Mouse (Mus musculus): ENCODE results near the gene H3f3b. TPM values are rescaled to one million over a fixed set of nuclear protein-coding genes. Genes with fewer than 3 reads are reported as not detected.

H3f3b gene
- polyA plus RNA-seq (2015; fragmentation: Nextera tagmentation; extraction: Ambion mirVana) = 2,051 and 2,173 TPM in 2 replicates

DNA sequence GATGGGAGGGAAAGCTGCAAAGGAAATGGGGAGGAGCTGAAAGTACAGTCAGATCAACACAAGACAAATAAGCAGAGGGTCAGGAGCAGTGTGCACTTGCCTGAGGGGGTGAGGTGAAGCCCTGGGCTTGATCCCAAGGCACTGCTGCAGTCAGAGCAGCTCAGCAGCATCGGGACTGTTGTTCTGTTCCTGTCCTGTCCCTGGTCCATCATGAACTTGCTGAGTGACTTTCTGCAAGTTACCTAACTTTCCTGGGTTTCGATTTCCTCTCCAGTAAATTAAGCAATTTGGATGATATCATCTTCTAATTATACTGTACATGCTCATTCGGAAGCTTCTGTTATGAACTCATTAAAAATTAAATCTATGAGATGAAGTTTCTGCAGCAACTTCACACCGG lies at the start of gene H3f3b:
TSS of gene H3f3b (minus strand) at position 207 of the 400 bp plus-strand sequence.
- WGBS = 84% methylated on average over 4 of the region's 4 CpGs
- Histone ChIP-seq H3K27ac (ENCODE audit: low read length) (no peak within 1 kb of the TSS), H3K9ac (ENCODE audit: low read depth, low read length) (no peak within 1 kb of the TSS), H3K27me3 (ENCODE audit: control insufficient read depth, insufficient read depth, low read depth, low read length) (no peaks in the 10 kb centered on the region), H3K36me3 (ENCODE audit: control insufficient read depth, insufficient read depth, low read length) (no peaks in the 10 kb centered on the region), H3K4me1 (ENCODE audit: control insufficient read depth, insufficient read depth, low read length) (peaks cover 14% of the 10 kb centered on the region), H3K9me3 (replicated peaks; ENCODE audit: control insufficient read depth, low read length, poor library complexity, severe bottlenecking) (no peaks in the 10 kb centered on the region), H3K4me2 (ENCODE audit: low read length) (no peak within 1 kb of the TSS), H3K4me3 (ENCODE audit: low read depth, low read length) (no peak within 1 kb of the TSS)
- ATAC-seq = no peak

GRCm38 (mm10) chr11:116076836-116077235 lies 49.1 kb upstream of the H3f3b start:
- peaks cover 9% of the 10 kb centered on the region; the same call in 1 of the 2 replicates for H3K36me3 ChIP-seq (ENCODE audit: control insufficient read depth, insufficient read depth, low read length)
- no peak overlapping the region for H3K4me2 ChIP-seq (ENCODE audit: low read length)
- WGBS = 91% methylated on average over 7 of the region's 7 CpGs
- no peaks in the 10 kb centered on the region for H3K27me3 ChIP-seq (ENCODE audit: control insufficient read depth, insufficient read depth, low read depth, low read length)
- no peak overlapping the region for H3K4me3 ChIP-seq (ENCODE audit: low read depth, low read length)
- H3K27ac ChIP-seq (ENCODE audit: low read length) = no peak overlapping the region
- no peak for ATAC-seq
- no peaks in the 10 kb centered on the region for H3K4me1 ChIP-seq (ENCODE audit: control insufficient read depth, insufficient read depth, low read length)
- H3K9ac ChIP-seq (ENCODE audit: low read depth, low read length) = no peak overlapping the region
- no peaks in the 10 kb centered on the region for H3K9me3 ChIP-seq (replicated peaks; ENCODE audit: control insufficient read depth, low read length, poor library complexity, severe bottlenecking)

DNA sequence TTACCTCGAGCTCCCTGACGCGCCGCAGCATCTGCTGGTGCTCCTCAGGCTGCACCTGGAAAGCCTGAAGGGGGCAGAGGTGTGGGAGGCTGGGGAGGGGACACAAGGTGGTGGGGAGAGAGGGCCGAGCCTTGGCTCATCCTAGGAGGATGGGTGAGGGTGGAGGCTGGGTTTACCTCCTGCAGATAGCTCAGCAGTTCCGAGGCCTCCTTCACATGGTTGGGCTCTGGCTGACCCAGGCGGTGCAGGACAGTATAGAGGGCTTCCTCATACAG lies 48.4 kb upstream of the H3f3b start:
- Histone ChIP-seq H3K9ac (ENCODE audit: low read depth, low read length) (no peak overlapping the region), H3K27ac (ENCODE audit: low read length) (no peak overlapping the region), H3K4me1 (ENCODE audit: control insufficient read depth, insufficient read depth, low read length) (no peaks in the 10 kb centered on the region), H3K27me3 (ENCODE audit: control insufficient read depth, insufficient read depth, low read depth, low read length) (no peaks in the 10 kb centered on the region), H3K4me3 (ENCODE audit: low read depth, low read length) (no peak overlapping the region), H3K36me3 (ENCODE audit: control insufficient read depth, insufficient read depth, low read length) (peaks cover 9% of the 10 kb centered on the region; the same call in 1 of the 2 replicates), H3K9me3 (replicated peaks; ENCODE audit: control insufficient read depth, low read length, poor library complexity, severe bottlenecking) (no peaks in the 10 kb centered on the region), H3K4me2 (ENCODE audit: low read length) (no peak overlapping the region)
- no peak for ATAC-seq
- WGBS = 62% methylated on average over 7 of the region's 7 CpGs

- WGBS = 63% methylated on average over 20 of the region's 20 CpGs
- no peak overlapping the region for H3K9ac ChIP-seq (ENCODE audit: low read depth, low read length)
- no peaks in the 10 kb centered on the region for H3K4me1 ChIP-seq (ENCODE audit: control insufficient read depth, insufficient read depth, low read length)
- peaks cover 7% of the 10 kb centered on the region; the same call in 1 of the 2 replicates for H3K36me3 ChIP-seq (ENCODE audit: control insufficient read depth, insufficient read depth, low read length)
- H3K4me3 ChIP-seq (ENCODE audit: low read depth, low read length) = no peak overlapping the region
- H3K4me2 ChIP-seq (ENCODE audit: low read length) = no peak overlapping the region
- no peak overlapping the region for H3K27ac ChIP-seq (ENCODE audit: low read length)
- no peaks in the 10 kb centered on the region for H3K27me3 ChIP-seq (ENCODE audit: control insufficient read depth, insufficient read depth, low read depth, low read length)
- ATAC-seq = no peak
- H3K9me3 ChIP-seq (replicated peaks; ENCODE audit: control insufficient read depth, low read length, poor library complexity, severe bottlenecking) = no peaks in the 10 kb centered on the region
These were observed 47.9 kb upstream of the H3f3b start for GRCm38 (mm10) chr11:116075539-116076265.

- Histone ChIP-seq H3K27ac (ENCODE audit: low read length) (no peak overlapping the region), H3K4me1 (ENCODE audit: control insufficient read depth, insufficient read depth, low read length) (no peaks in the 10 kb centered on the region), H3K4me3 (ENCODE audit: low read depth, low read length) (no peak overlapping the region), H3K9me3 (replicated peaks; ENCODE audit: control insufficient read depth, low read length, poor library complexity, severe bottlenecking) (no peaks in the 10 kb centered on the region), H3K36me3 (ENCODE audit: control insufficient read depth, insufficient read depth, low read length) (peaks cover 5% of the 10 kb centered on the region; the same call in 1 of the 2 replicates), H3K9ac (ENCODE audit: low read depth, low read length) (no peak overlapping the region), H3K4me2 (ENCODE audit: low read length) (no peak overlapping the region), H3K27me3 (ENCODE audit: control insufficient read depth, insufficient read depth, low read depth, low read length) (no peaks in the 10 kb centered on the region)
- WGBS = 69% methylated on average over 7 of the region's 7 CpGs
- no peak for ATAC-seq
These were observed 46.8 kb upstream of the H3f3b start for GRCm38 (mm10) chr11:116074436-116074991.

DNA sequence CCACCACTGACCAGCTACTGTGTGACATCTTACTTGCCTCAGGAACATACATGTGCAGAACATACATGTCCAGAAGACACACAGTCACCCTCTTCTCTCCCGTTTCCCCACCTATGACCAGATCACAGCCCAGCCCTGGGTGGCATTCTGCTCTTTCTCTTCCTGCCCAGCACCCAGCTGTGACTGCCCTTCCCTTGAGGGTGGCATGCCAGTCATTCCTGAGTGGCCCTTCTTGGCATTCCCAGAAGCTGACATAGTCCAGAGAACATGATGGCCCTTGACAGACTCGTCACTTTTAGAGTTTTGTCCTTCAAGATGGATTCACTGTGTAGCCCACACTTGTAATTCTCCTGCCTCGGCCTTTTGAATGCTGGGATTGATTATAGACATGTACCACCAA lies 44.8 kb upstream of the H3f3b start:
- 87% methylated on average over 3 of the region's 3 CpGs for WGBS
- Histone ChIP-seq H3K9me3 (replicated peaks; ENCODE audit: control insufficient read depth, low read length, poor library complexity, severe bottlenecking) (no peaks in the 10 kb centered on the region), H3K9ac (ENCODE audit: low read depth, low read length) (no peak overlapping the region), H3K4me3 (ENCODE audit: low read depth, low read length) (no peak overlapping the region), H3K4me2 (ENCODE audit: low read length) (no peak overlapping the region), H3K27me3 (ENCODE audit: control insufficient read depth, insufficient read depth, low read depth, low read length) (no peaks in the 10 kb centered on the region), H3K36me3 (ENCODE audit: control insufficient read depth, insufficient read depth, low read length) (no peaks in the 10 kb centered on the region), H3K27ac (ENCODE audit: low read length) (no peak overlapping the region), H3K4me1 (ENCODE audit: control insufficient read depth, insufficient read depth, low read length) (no peaks in the 10 kb centered on the region)
- ATAC-seq = no peak

GRCm38 (mm10) chr11:116071510-116071909 lies 43.7 kb upstream of the H3f3b start:
- H3K4me1 ChIP-seq (ENCODE audit: control insufficient read depth, insufficient read depth, low read length) = no peaks in the 10 kb centered on the region
- no peaks in the 10 kb centered on the region for H3K9me3 ChIP-seq (replicated peaks; ENCODE audit: control insufficient read depth, low read length, poor library complexity, severe bottlenecking)
- H3K9ac ChIP-seq (ENCODE audit: low read depth, low read length) = no peak overlapping the region
- no peak overlapping the region for H3K4me3 ChIP-seq (ENCODE audit: low read depth, low read length)
- no peaks in the 10 kb centered on the region for H3K36me3 ChIP-seq (ENCODE audit: control insufficient read depth, insufficient read depth, low read length)
- H3K27ac ChIP-seq (ENCODE audit: low read length) = no peak overlapping the region
- 64% methylated on average over 5 of the region's 5 CpGs for WGBS
- H3K27me3 ChIP-seq (ENCODE audit: control insufficient read depth, insufficient read depth, low read depth, low read length) = no peaks in the 10 kb centered on the region
- no peak overlapping the region for H3K4me2 ChIP-seq (ENCODE audit: low read length)
- no peak for ATAC-seq

DNA sequence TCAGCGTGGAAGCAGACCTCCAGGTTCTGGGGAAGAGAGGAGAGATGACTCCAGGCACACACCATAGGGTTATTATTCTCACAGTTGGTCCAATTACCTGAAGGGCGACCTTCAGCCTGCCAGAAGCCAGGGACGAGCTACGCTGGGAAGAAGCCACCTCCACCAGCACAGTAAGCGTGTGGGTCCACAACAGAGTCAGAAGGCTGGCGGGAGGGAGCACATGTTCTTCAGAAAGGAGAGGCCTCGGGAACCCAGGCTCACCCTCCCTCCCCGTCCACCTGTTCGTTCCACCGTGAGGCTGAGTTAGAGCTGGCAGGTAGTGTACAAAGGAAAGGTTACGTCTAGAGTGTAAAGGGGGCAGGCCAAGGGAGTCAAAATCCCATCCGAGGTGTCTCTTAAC lies 37.6 kb upstream of the H3f3b start:
- Histone ChIP-seq H3K9me3 (replicated peaks; ENCODE audit: control insufficient read depth, low read length, poor library complexity, severe bottlenecking) (no peaks in the 10 kb centered on the region), H3K36me3 (ENCODE audit: control insufficient read depth, insufficient read depth, low read length) (peaks cover 3% of the 10 kb centered on the region), H3K4me3 (ENCODE audit: low read depth, low read length) (no peak overlapping the region), H3K4me1 (ENCODE audit: control insufficient read depth, insufficient read depth, low read length) (no peaks in the 10 kb centered on the region), H3K4me2 (ENCODE audit: low read length) (no peak overlapping the region), H3K9ac (ENCODE audit: low read depth, low read length) (no peak overlapping the region), H3K27ac (ENCODE audit: low read length) (no peak overlapping the region), H3K27me3 (ENCODE audit: control insufficient read depth, insufficient read depth, low read depth, low read length) (no peaks in the 10 kb centered on the region)
- WGBS = 91% methylated on average over 12 of the region's 12 CpGs
- no peak for ATAC-seq

- ATAC-seq = no peak
- H3K27ac ChIP-seq (ENCODE audit: low read length) = no peak overlapping the region
- H3K9ac ChIP-seq (ENCODE audit: low read depth, low read length) = no peak overlapping the region
- no peak overlapping the region for H3K4me3 ChIP-seq (ENCODE audit: low read depth, low read length)
- no peak overlapping the region for H3K4me2 ChIP-seq (ENCODE audit: low read length)
- no peaks in the 10 kb centered on the region for H3K9me3 ChIP-seq (replicated peaks; ENCODE audit: control insufficient read depth, low read length, poor library complexity, severe bottlenecking)
- no peaks in the 10 kb centered on the region for H3K4me1 ChIP-seq (ENCODE audit: control insufficient read depth, insufficient read depth, low read length)
- 69% methylated on average over 23 of the region's 23 CpGs for WGBS
- H3K36me3 ChIP-seq (ENCODE audit: control insufficient read depth, insufficient read depth, low read length) = peaks cover 12% of the 10 kb centered on the region
- no peaks in the 10 kb centered on the region for H3K27me3 ChIP-seq (ENCODE audit: control insufficient read depth, insufficient read depth, low read depth, low read length)
These were observed 36.6 kb upstream of the H3f3b start for GRCm38 (mm10) chr11:116064187-116064867.

Measured in midbrain, embryonic 16.5 days (tissue).